In the genomic region with DNA sequence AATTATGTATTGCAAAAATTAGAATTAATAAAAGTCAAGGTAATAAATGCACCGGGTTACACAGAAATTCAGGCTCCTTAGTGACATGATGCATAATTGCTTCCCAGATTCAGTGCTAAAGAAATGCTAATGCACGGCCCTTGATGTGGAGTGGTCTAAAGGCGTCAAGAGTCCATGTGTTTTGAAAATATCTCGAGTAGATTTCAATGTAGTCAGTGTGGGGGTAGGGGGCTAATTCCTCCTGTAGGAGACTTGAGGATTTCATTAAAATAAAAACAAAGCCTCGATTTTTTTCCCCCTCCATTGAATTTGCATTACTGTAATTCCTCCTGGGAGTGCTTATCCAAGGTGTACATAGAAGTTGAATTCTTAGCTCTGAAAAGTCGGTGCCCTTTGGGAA, we compare ENCODE assay signal across 19 mouse cellular contexts. TPM values are rescaled to one million over a fixed set of nuclear protein-coding genes. Genes with fewer than 3 reads are reported as not detected.
DNase-seq lines count a peak whose midpoint lies in the region; ATAC-seq and TF ChIP-seq lines count a peak whose summit lies in the region.
"Had no signal": no experiment of that assay in that cellular context is flagged by ENCODE, and none has a peak within 500 bp of the region (broad histone marks: within the 10 kb centered on the region; RNA-seq: fewer than 3 reads in every experiment).

No protein-coding gene starts in this region.

- in situ Hi-C loops in ES-E14 (cut with MboI; ENCODE audit: low sequenced_read_pairs in 2 of 2, unreplicated experiment in 2 of 2): no loop called here

- DNase-seq in forebrain, postnatal 0 days: no peak
- DNase-seq in midbrain, embryonic 11.5 days (ENCODE audit: low spot score, missing footprints): no peak
- DNase-seq in ES-E14 (ENCODE audit: low read depth, low spot score): no peak
- no peak for DNase-seq in layer of hippocampus, adult 9-11 months
- DNase-seq: adrenal gland, adult 8-10 months; adrenal gland, postnatal 36 days; cerebellum, adult 11 months; cerebellum, adult 8-10 months; cerebellum, postnatal 14 days; gastrocnemius, adult 2 months; gastrocnemius, postnatal 25 days had no signal

- 38% methylated on average over 6 of the region's 6 CpGs for WGBS in forebrain, embryonic 15.5 days
- 43% methylated on average over 6 of the region's 6 CpGs for WGBS in forebrain, postnatal 0 days
- 36% methylated on average over 6 of the region's 6 CpGs for WGBS in midbrain, embryonic 13.5 days
- WGBS in midbrain, embryonic 11.5 days: 64% methylated on average over 6 of the region's 6 CpGs
- WGBS in midbrain, embryonic 16.5 days: 27% methylated on average over 6 of the region's 6 CpGs

- no peak overlapping the region for H3K4me3 ChIP-seq in forebrain, embryonic 15.5 days
- no peak overlapping the region for H3K4me3 ChIP-seq in forebrain, postnatal 0 days (ENCODE audit: low read depth, low read length)
- no peak overlapping the region for H3K4me3 ChIP-seq in midbrain, embryonic 13.5 days (replicated peaks)
- H3K4me3 ChIP-seq in midbrain, embryonic 11.5 days (ENCODE audit: low read depth, low read length): no peak overlapping the region
- H3K4me3 ChIP-seq in ES-E14 (ENCODE audit: insufficient read depth in 1 of 2, low read depth in 1 of 2, low read length in 2 of 2, poor library complexity in 1 of 2, severe bottlenecking in 1 of 2): no peak overlapping the region
- H3K4me3 ChIP-seq in midbrain, embryonic 16.5 days (ENCODE audit: low read depth, low read length): no peak overlapping the region
- H3K4me3 ChIP-seq: embryonic facial prominence, embryonic 15.5 days; erythroblast, embryonic 14.5 days; forebrain, embryonic 10.5 days; gastrocnemius, adult 2 months; heart, embryonic 12.5 days had no signal

- H3K4me2 ChIP-seq in forebrain, embryonic 15.5 days (replicated peaks): no peak overlapping the region
- no peak overlapping the region for H3K4me2 ChIP-seq in forebrain, postnatal 0 days (ENCODE audit: low read depth)
- H3K4me2 ChIP-seq in midbrain, embryonic 13.5 days (replicated peaks): no peak overlapping the region
- H3K4me2 ChIP-seq in midbrain, embryonic 11.5 days: no peak overlapping the region
- no peak overlapping the region for H3K4me2 ChIP-seq in midbrain, embryonic 16.5 days (ENCODE audit: low read length)
- H3K4me2 ChIP-seq: embryonic facial prominence, embryonic 15.5 days; heart, embryonic 12.5 days had no signal

- no peaks in the 10 kb centered on the region for H3K9me3 ChIP-seq in forebrain, embryonic 15.5 days
- H3K9me3 ChIP-seq in forebrain, postnatal 0 days (ENCODE audit: low read length): no peaks in the 10 kb centered on the region
- H3K9me3 ChIP-seq in midbrain, embryonic 13.5 days: no peaks in the 10 kb centered on the region
- no peaks in the 10 kb centered on the region for H3K9me3 ChIP-seq in midbrain, embryonic 11.5 days (ENCODE audit: control insufficient read depth, low read length)
- no peaks in the 10 kb centered on the region for H3K9me3 ChIP-seq in ES-E14 (ENCODE audit: control insufficient read depth, insufficient read depth, low read depth, low read length)
- H3K9me3 ChIP-seq in midbrain, embryonic 16.5 days (replicated peaks; ENCODE audit: control insufficient read depth, low read length, poor library complexity, severe bottlenecking): no peaks in the 10 kb centered on the region
- H3K9me3 ChIP-seq: embryonic facial prominence, embryonic 15.5 days; forebrain, embryonic 10.5 days; heart, embryonic 12.5 days had no signal

- H3K27ac ChIP-seq in forebrain, embryonic 15.5 days (replicated peaks): no peak overlapping the region
- H3K27ac ChIP-seq in forebrain, postnatal 0 days (ENCODE audit: low read depth, low read length): no peak overlapping the region
- no peak overlapping the region; the same call in 1 of the 2 replicates for H3K27ac ChIP-seq in midbrain, embryonic 13.5 days
- no peak overlapping the region for H3K27ac ChIP-seq in midbrain, embryonic 11.5 days (ENCODE audit: low read depth, low read length)
- H3K27ac ChIP-seq in ES-E14 (ENCODE audit: insufficient read depth, low read depth, low read length, poor library complexity, severe bottlenecking): peak overlapping the region; percentile 60; the same call in 1 of the 2 replicates
- no peak overlapping the region for H3K27ac ChIP-seq in midbrain, embryonic 16.5 days (ENCODE audit: low read length)
- H3K27ac ChIP-seq: embryonic facial prominence, embryonic 15.5 days; forebrain, embryonic 10.5 days; gastrocnemius, adult 2 months had no signal

- H3K9ac ChIP-seq in forebrain, embryonic 15.5 days (replicated peaks): no peak overlapping the region
- H3K9ac ChIP-seq in forebrain, postnatal 0 days: no peak overlapping the region
- H3K9ac ChIP-seq in midbrain, embryonic 13.5 days (replicated peaks): no peak overlapping the region
- H3K9ac ChIP-seq in midbrain, embryonic 11.5 days (ENCODE audit: low read length): no peak overlapping the region
- no peak overlapping the region for H3K9ac ChIP-seq in ES-E14 (ENCODE audit: insufficient read depth, low read depth, low read length, poor library complexity, severe bottlenecking)
- H3K9ac ChIP-seq in midbrain, embryonic 16.5 days (ENCODE audit: low read depth, low read length): no peak overlapping the region
- H3K9ac ChIP-seq: embryonic facial prominence, embryonic 15.5 days; heart, embryonic 12.5 days had no signal

- ATAC-seq in forebrain, embryonic 15.5 days (replicated peaks): peak; percentile 38; the same call in 1 of the 2 replicates
- no peak for ATAC-seq in forebrain, postnatal 0 days
- peak; percentile 59; the same call in 1 of the 2 replicates for ATAC-seq in midbrain, embryonic 13.5 days
- no peak for ATAC-seq in midbrain, embryonic 11.5 days (ENCODE audit: low FRiP score)
- 0 out of 2 replicates have a peak, but pooled peaks have one; percentile 26 for ATAC-seq in midbrain, embryonic 16.5 days

- no peaks in the 10 kb centered on the region for H3K27me3 ChIP-seq in forebrain, embryonic 15.5 days
- H3K27me3 ChIP-seq in forebrain, postnatal 0 days (ENCODE audit: insufficient read depth, low read length): no peaks in the 10 kb centered on the region
- no peaks in the 10 kb centered on the region for H3K27me3 ChIP-seq in midbrain, embryonic 13.5 days
- no peaks in the 10 kb centered on the region for H3K27me3 ChIP-seq in midbrain, embryonic 11.5 days (ENCODE audit: control insufficient read depth, insufficient read depth, low read length)
- no peaks in the 10 kb centered on the region for H3K27me3 ChIP-seq in midbrain, embryonic 16.5 days (ENCODE audit: control insufficient read depth, insufficient read depth, low read depth, low read length)
- H3K27me3 ChIP-seq: embryonic facial prominence, embryonic 15.5 days; heart, embryonic 12.5 days had no signal

- no peak for TF ChIP-seq CTCF in forebrain, postnatal 0 days (IDR thresholded peaks at IDR 0.05; ENCODE audit: low read depth)

- H3K4me1 ChIP-seq in forebrain, embryonic 15.5 days: 0 out of 2 replicates have a peak, but pooled peaks cover 6% of the 10 kb centered on the region
- H3K4me1 ChIP-seq in forebrain, postnatal 0 days (ENCODE audit: insufficient read depth): no peaks in the 10 kb centered on the region
- H3K4me1 ChIP-seq in midbrain, embryonic 13.5 days (replicated peaks): peaks cover 15% of the 10 kb centered on the region
- H3K4me1 ChIP-seq in midbrain, embryonic 11.5 days (ENCODE audit: control insufficient read depth, insufficient read depth, low read length): peaks cover 10% of the 10 kb centered on the region
- peaks cover 4 to 8% of the 10 kb centered on the region in 2 experiments; a peak in 2 of 4 replicates for H3K4me1 ChIP-seq in ES-E14 (ENCODE audit: control insufficient read depth in 2 of 2, insufficient read depth in 2 of 2, low read length in 2 of 2, poor library complexity in 1 of 2)
- peaks cover 5% of the 10 kb centered on the region for H3K4me1 ChIP-seq in midbrain, embryonic 16.5 days (ENCODE audit: control insufficient read depth, insufficient read depth, low read length)
- H3K4me1 ChIP-seq: embryonic facial prominence, embryonic 15.5 days; heart, embryonic 12.5 days had no signal

- H3K36me3 ChIP-seq in forebrain, embryonic 15.5 days: 0 out of 2 replicates have a peak, but pooled peaks cover 2% of the 10 kb centered on the region
- peaks cover 4% of the 10 kb centered on the region for H3K36me3 ChIP-seq in forebrain, postnatal 0 days (ENCODE audit: insufficient read depth)
- peaks cover 11% of the 10 kb centered on the region; the same call in 1 of the 2 replicates for H3K36me3 ChIP-seq in midbrain, embryonic 13.5 days
- H3K36me3 ChIP-seq in midbrain, embryonic 11.5 days (ENCODE audit: control insufficient read depth, insufficient read depth, low read length): no peaks in the 10 kb centered on the region; the same call in 1 of the 2 replicates
- H3K36me3 ChIP-seq in ES-E14 (ENCODE audit: control insufficient read depth, insufficient read depth, low read length, poor library complexity, severe bottlenecking): peaks cover 3% of the 10 kb centered on the region; the same call in 1 of the 2 replicates
- H3K36me3 ChIP-seq in midbrain, embryonic 16.5 days (ENCODE audit: control insufficient read depth, insufficient read depth, low read length): no peaks in the 10 kb centered on the region
- H3K36me3 ChIP-seq: embryonic facial prominence, embryonic 15.5 days; heart, embryonic 12.5 days had no signal

TF ChIP-seq in ES-E14, 5 proteins besides CTCF, POLR2A, EP300 and RAD21:
- no peak for TF ChIP-seq CHD2 (IDR thresholded peaks at IDR 0.05; ENCODE audit: low read depth, low read length)
- no peak for TF ChIP-seq HCFC1 (IDR thresholded peaks at IDR 0.05; ENCODE audit: borderline replicate concordance, insufficient read depth, low read length)
TF ChIP-seq in ES-E14: peak in this region for 0.

RNA-seq across cellular contexts. Expression of gene Kit, which starts 52.0 kb away (rescaled TPM):
- 31.8 and 35.4 TPM in 2 replicates for polyA plus RNA-seq in forebrain, embryonic 15.5 days (2015; fragmentation: Nextera tagmentation; extraction: Ambion mirVana)
- 31.8 and 36.3 TPM in 2 replicates for total RNA-seq in forebrain, postnatal 0 days (2014; rRNA removed)
- 17.8 and 24.8 TPM in 2 replicates for polyA plus RNA-seq in forebrain, postnatal 0 days (2015; fragmentation: Nextera tagmentation; extraction: Ambion mirVana)
- polyA plus RNA-seq in midbrain, embryonic 13.5 days (2015; fragmentation: Nextera tagmentation; extraction: Ambion mirVana): 28.8 and 30.7 TPM in 2 replicates
- polyA plus RNA-seq in midbrain, embryonic 11.5 days (2014; fragmentation: Nextera tagmentation; extraction: Ambion mirVana): 19.6 and 20.4 TPM in 2 replicates
- total RNA-seq in ES-E14 (2012; rRNA removed): 37.3 and 66.4 TPM in 2 replicates
- 41.7 and 49.0 TPM in 2 replicates for polyA plus RNA-seq in midbrain, embryonic 16.5 days (2015; fragmentation: Nextera tagmentation; extraction: Ambion mirVana)
- polyA plus RNA-seq: C2C12 had no signal

Comparison
In these comparisons a context has a peak if more than half of its experiments do, and no peak if none do; other contexts are left out.
1. ATAC-seq: peak in forebrain, embryonic 15.5 days (single experiment), midbrain, embryonic 13.5 days (single experiment) and midbrain, embryonic 16.5 days (single experiment); none in forebrain, postnatal 0 days (single experiment) and midbrain, embryonic 11.5 days (single experiment).